Mouse (Mus musculus): ENCODE results near the gene Fam19a5.

Fam19a5 gene

GRCm38 (mm10) chr15:87543599-87544338 is at the start of gene Fam19a5:
Fam19a5 (plus strand) TSS chr15:87544299.
- DNase-seq (ENCODE audit: low spot score in 2 of 2), result no peak

- no peak for DNase-seq (ENCODE audit: low spot score in 2 of 2)
Measured at GRCm38 (mm10) chr15:87501737-87502136, 42.4 kb upstream of the Fam19a5 start.

- DNase-seq (ENCODE audit: low spot score in 2 of 2), result no peak
Measured at GRCm38 (mm10) chr15:87507349-87507748, 36.8 kb upstream of the Fam19a5 start.

- no peak for DNase-seq (ENCODE audit: low spot score in 2 of 2)
Measured at GRCm38 (mm10) chr15:87510886-87511285, 33.2 kb upstream of the Fam19a5 start.

- DNase-seq (ENCODE audit: low spot score in 2 of 2), result no peak
Measured at GRCm38 (mm10) chr15:87518161-87518560, 25.9 kb upstream of the Fam19a5 start.

GRCm38 (mm10) chr15:87529271-87529670 is 14.8 kb upstream of the Fam19a5 start:
- no peak for DNase-seq (ENCODE audit: low spot score in 2 of 2)

- no peak for DNase-seq (ENCODE audit: low spot score in 2 of 2)
Measured at GRCm38 (mm10) chr15:87541656-87542055, 2.4 kb upstream of the Fam19a5 start.

- no peak for DNase-seq (ENCODE audit: low spot score in 2 of 2)
Measured at GRCm38 (mm10) chr15:87544401-87545129, 466 bp downstream of the Fam19a5 start.

GRCm38 (mm10) chr15:87545130-87545642 is 1.1 kb downstream of the Fam19a5 start:
- DNase-seq (ENCODE audit: low spot score in 2 of 2), result no peak

GRCm38 (mm10) chr15:87545731-87546360 is 1.7 kb downstream of the Fam19a5 start:
- DNase-seq (ENCODE audit: low spot score in 2 of 2), result no peak

GRCm38 (mm10) chr15:87547022-87547421 is 2.9 kb downstream of the Fam19a5 start:
- no peak for DNase-seq (ENCODE audit: low spot score in 2 of 2)

GRCm38 (mm10) chr15:87549724-87550123 is 5.6 kb downstream of the Fam19a5 start:
- DNase-seq (ENCODE audit: low spot score in 2 of 2), result no peak

GRCm38 (mm10) chr15:87550756-87551155 is 6.7 kb downstream of the Fam19a5 start:
- DNase-seq (ENCODE audit: low spot score in 2 of 2), result no peak

GRCm38 (mm10) chr15:87551556-87551955 is 7.5 kb downstream of the Fam19a5 start:
- DNase-seq (ENCODE audit: low spot score in 2 of 2), result no peak

- DNase-seq (ENCODE audit: low spot score in 2 of 2), result no peak
Measured at GRCm38 (mm10) chr15:87555811-87556210, 11.7 kb downstream of the Fam19a5 start.

GRCm38 (mm10) chr15:87564331-87564730 is 20.2 kb downstream of the Fam19a5 start:
- DNase-seq (ENCODE audit: low spot score in 2 of 2), result no peak

- DNase-seq (ENCODE audit: low spot score in 2 of 2), result no peak
Measured at GRCm38 (mm10) chr15:87566040-87566929, 22.2 kb downstream of the Fam19a5 start.

- DNase-seq (ENCODE audit: low spot score in 2 of 2), result no peak
Measured at GRCm38 (mm10) chr15:87570182-87570581, 26.1 kb downstream of the Fam19a5 start.

GRCm38 (mm10) chr15:87579861-87580260 is 35.8 kb downstream of the Fam19a5 start:
- DNase-seq (ENCODE audit: low spot score in 2 of 2), result no peak

- DNase-seq (ENCODE audit: low spot score in 2 of 2), result no peak
Measured at GRCm38 (mm10) chr15:87583921-87584621, 40.0 kb downstream of the Fam19a5 start.

- DNase-seq (ENCODE audit: low spot score in 2 of 2), result no peak
Measured at GRCm38 (mm10) chr15:87590975-87591374, 46.9 kb downstream of the Fam19a5 start.

Measured in spleen, postnatal 36 days (tissue).